Mouse (Mus musculus) cerebellum, adult 11-12 months (tissue): ENCODE data around the gene Fgfr2.

Experiments
- DNase-seq: peaks from one replicate; pipeline ENCODE4 v3.0.0; 2022

Gene Fgfr2

DNA sequence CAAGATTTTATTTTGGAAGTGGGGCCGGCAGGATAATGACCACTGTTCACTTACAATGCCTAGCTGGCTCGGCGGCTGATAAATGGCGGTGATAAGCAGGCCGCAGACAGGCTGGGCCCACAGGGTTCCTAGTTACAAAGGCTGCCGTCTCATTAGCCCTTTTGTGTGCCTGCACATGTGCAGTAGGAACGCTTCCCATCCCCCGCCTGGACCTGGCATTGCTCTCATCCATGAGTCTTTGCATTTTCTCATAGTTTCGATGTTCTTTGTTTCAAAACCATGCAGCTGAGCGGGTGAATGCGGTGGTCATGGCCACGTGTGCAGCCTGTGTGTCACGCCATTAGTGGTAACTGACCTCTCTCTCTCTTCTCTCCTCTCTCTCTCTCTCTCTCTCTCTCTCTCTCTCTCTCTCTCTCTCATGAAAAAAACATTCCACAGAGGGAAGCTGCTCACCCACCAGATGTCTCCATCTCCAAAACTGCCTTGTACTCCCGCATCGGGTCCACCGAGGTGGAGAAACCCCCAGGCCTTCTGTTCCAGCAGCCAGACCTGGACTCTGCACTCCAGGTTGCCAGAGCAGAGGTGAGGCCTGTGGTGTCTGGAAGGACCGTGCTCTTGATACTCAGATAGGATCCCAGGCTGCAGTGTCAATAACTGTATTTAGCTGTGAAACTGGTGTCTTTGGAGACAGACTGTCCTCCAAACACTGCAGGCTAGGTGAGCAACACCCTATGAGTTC lies 2372.2 kb downstream of the Fgfr2 start:
- no peak for DNase-seq

DNA sequence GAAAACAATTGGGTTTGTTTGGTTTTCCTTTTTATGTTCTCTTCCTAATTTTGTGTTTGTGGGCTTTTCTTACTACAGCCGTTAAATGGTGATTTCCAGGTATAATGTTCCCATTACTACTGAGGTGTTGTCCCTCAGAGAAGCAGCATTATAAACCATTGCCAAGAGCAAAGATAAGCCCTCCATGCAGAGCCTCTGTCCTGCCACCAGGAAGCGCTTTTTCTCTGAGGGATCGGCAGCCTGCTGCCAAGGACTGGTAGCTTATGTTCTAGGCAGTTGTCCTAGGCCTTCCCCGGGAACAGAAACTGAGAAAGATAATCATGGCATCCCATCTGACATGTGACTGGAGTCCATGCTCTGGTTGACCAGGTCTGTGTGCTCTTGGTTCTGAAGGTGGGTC lies 2374.0 kb downstream of the Fgfr2 start:
- DNase-seq: no peak

- no peak for DNase-seq
Measured at GRCm38 (mm10) chr7:130743239-130744025, 2379.7 kb downstream of the Fgfr2 start.

GRCm38 (mm10) chr7:130741099-130741498 lies 2382.1 kb downstream of the Fgfr2 start:
- no peak for DNase-seq

GRCm38 (mm10) chr7:130734195-130734787 lies 2388.9 kb downstream of the Fgfr2 start:
- DNase-seq: no peak

- DNase-seq: no peak
Measured at GRCm38 (mm10) chr7:130733423-130733822, 2389.7 kb downstream of the Fgfr2 start.

GRCm38 (mm10) chr7:130732908-130733307 lies 2390.2 kb downstream of the Fgfr2 start:
- no peak for DNase-seq

DNA sequence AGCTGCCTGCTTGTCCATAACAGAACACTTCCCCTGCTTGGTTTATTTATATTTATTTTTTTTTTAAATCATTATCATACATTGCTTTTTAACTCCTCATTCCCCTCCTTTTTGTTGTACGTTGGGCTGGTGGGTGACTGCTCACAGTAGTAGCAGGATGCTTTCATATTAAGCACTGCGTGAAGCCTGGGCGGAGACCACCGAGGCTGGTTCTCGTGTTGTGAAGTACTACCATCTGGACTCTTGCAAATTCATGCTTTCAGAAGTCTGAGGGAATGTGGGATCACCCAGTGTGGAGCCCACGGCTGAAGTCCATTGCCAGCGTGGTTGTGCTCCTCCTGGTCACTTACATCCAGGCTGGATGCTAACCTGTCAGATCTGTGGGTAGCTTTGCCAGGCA lies 2391.4 kb downstream of the Fgfr2 start:
- no peak for DNase-seq

DNA sequence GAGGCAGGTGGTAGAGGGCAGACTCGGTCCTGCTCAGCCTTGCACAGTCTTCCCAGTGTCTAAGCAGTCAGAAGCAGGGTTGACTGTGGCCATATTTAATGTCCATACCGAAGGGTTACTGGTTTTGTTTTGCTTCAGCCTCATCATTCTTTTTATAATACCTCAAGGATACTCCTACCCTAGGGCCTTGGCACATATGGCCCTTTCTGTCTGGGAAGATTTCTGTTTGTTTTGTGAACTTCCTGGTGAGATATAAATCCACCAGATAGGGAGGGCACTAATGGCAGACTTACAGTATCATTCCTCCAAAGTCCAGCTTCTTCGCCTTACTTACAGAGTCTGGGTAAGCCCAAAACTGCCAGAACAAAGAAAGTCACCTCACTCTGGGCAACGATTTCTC lies 2395.6 kb downstream of the Fgfr2 start:
- no peak for DNase-seq

DNA sequence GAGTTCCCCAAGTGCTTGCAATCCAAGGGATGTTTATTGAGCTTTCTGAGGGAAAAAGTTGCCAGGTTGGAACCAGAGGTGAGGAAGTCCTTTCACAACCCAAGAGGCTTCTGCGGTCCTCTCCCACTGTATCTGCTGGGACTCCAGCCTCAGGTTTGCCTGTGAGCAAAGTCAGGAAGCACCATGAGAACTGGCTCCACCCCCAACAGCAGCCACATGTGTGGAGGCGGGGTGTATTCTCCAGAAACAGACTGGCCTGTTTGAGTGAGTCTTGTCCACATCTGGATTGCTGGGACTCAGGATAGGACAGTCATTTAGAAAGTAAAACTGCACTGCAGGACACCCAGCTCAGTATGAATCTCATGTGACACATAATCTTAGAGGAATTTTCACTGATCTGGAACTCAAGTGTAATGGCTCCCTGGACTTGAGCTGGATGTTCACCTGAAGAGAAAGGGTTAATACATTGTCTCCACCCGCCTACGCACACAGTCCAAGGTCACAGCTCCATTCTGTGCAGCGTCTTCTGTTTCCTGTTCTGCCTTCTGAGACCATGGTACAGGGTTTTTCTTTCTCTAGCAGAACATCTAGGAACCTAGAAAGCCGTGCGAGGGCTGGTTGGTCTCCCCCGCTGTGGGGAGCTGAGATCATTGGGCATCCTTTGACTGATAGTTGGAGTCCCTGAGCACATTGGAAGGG lies 2396.3 kb downstream of the Fgfr2 start:
- DNase-seq: no peak

DNA sequence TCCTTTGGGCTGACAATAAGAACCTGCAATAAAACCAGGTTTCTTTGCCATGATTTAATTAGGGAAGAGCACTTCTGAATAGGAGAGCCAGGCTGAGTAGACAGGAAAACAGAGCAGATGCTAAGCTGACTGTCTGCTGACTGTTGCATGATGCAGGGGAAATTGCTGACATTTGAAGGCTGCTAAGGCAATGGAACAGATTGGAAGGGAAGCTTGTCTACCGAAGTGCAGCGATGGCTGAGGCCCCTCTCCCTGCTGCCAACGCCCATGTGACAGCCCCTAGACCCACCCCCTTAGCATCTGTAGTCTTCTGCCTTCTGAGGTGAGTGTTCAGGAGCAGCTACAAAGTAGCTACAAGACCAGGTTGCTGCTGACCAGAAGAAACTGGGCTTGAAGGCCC lies 2397.0 kb downstream of the Fgfr2 start:
- no peak for DNase-seq

DNA sequence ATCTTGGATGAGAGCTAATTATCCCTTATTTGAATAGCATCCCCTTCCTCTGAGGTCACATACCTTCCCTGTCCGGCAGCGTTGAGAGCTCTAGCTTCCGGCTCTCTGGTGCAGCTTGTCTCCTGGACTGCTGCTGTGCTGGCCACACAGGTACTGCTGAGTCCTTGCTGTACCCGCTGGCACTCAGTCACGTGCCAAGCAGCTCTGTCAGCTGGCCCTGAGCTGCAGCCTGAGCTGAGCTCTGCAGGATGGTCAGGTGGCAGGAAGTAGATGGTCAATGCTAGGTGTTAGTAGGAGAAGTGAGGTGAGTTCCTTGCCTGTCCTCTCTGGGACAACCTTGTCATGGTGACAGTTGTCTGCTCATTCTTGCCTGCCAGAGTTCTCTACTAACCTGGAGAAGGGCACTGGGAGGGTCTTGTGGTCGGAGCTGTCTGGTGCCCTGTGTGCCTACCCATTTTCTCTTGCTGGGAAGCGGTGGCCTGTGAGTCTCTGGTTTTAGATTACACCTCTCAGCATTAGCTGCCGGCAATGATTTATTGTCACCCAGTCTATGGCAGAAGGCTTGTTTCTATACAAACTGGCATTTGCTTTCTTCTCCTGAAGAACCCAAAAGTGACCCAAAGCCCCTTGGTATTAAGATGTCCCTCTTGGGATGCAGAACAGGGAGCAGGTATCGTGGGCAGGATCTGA lies 2402.4 kb downstream of the Fgfr2 start:
- DNase-seq: peak; percentile 72

DNA sequence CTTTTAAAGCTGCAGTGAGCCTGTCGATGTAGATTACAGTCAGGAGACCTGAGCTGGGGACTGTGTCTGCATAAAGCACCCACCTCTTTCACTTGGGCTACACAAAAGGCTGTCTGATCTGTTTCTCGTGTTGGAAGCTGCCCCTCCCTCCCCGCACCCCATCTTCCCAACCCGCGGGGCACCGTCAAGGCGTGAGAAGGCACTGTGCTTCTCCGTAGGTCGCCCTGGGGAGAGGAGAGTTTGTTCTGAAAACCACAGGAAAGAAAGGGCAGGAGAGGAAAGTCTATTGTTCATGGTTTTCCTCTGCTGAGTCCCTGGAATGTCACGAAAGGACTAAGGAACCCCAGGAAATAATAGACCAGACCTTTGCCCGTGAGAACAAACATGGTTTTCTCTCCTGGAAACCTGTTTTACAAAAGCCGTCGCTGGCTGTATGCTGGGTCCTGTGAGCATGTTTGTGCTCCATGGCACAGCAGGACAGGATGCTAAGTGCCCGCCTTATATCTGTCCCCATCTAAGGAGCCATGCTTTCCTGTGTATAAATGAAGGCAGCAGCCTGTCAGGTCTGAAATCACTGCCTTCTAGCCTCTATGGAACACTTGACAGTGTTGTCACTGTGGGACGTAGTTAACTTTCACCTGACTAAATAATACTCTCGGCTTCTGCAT lies 2403.1 kb downstream of the Fgfr2 start:
- DNase-seq: no peak

- DNase-seq: peak; percentile 11
Measured at GRCm38 (mm10) chr7:130716989-130717388, 2406.2 kb downstream of the Fgfr2 start.

DNA sequence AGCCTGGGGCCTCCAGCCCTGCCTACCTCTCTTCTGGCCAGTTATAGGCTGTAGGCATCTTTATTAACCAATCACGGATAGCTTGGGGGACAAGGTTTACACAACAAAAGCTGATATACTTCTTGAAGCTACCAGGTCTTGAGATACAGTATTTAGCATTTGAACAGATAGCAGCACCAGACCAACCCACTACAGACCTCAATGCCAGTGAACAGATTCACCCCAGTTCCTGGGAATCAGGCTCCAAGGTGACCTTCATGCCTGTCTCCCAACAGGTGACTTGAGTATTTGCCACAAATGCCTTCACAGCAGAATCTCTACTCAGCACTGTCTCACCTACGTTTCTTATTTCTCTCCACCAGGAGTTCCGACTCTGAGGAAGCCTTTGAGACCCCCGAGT lies 2406.8 kb downstream of the Fgfr2 start:
- DNase-seq: peak; percentile 29

- DNase-seq: peak; percentile 92
Measured at GRCm38 (mm10) chr7:130715467-130715866, 2407.7 kb downstream of the Fgfr2 start.

DNA sequence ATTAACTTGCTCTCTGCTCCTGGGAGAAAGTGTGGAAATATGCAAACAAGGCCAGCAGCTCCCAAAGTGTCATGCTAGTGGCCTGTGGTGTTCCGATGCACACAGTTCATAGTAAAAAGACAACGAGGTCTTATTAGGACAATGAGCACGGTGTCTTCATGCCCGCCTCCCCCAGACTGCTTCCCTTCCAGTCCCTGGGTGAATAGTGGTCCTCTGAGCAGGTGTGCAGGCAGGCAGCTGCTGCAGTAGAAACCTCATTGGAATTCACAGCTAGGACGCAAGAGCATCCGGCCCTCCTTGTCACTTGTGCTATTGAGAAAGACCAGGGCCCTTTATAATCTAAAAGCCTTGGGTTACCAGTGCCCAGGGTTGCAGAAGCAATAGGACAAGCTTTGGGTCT lies 2409.8 kb downstream of the Fgfr2 start:
- DNase-seq: no peak

DNA sequence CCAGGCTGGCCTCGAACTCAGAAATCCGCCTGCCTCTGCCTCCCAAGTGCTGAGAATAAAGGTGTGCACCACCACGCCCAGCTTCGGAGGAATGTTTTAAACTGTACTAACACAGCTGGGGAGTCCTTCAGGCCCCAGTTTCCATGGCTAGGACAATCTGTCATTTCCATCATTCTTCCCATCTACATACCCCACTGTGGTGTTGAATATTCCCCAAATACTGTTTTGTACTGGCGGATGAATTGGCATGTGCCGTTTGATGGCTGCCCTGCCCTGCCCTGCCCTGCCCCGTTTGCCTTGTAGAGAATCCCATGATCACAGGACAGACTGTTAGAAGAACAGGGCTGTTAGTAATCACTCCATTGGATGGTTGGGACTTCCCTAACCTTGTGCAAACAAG lies 2411.3 kb downstream of the Fgfr2 start:
- DNase-seq: no peak

GRCm38 (mm10) chr7:130709372-130710274 lies 2413.5 kb downstream of the Fgfr2 start:
- peak; percentile 73 for DNase-seq

DNA sequence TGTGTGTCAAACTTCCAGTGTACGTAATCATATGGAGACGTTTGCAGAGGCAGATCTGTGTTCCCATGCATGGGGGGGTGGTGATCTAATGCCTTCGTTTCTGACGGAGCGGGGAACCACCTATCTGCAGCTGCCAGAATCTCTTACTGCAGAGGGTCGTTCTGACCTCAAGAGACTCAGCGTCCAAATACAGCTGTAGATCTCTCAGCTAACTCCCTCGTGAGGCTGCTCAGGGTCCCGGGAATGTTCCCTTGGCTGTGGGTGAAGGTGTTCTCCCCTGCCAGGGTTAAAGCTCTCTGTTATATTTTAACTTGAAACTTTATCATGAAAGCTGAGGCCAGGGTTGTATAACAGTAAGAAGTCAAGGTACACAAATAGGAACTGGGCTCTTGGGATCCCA lies 2414.2 kb downstream of the Fgfr2 start:
- no peak for DNase-seq

DNA sequence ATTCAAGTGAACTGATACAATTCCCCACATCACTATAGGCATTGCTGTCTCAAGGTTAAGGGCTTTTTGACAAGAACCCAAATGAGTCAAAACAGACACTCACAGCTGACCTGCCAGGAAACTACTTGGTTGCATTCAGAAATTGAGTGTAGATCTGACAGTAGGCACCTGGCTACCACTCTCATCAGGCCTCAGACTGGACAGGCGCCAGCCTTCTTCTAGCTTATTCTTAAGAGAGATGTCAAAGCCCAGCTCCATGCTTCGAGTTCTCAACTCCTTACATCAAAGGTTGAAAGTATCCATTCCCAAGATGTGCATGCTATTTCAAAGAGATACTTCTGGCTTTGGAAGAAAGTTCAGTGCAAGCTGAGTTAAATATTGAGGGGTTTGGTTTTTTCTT lies 2417.9 kb downstream of the Fgfr2 start:
- no peak for DNase-seq
